ENCODE assay signal across 9 mouse cellular contexts in genomic region chr3:79129044-79129600, GRCm38 (mm10).
DNase-seq lines count a peak whose midpoint lies in the region; ATAC-seq and TF ChIP-seq lines count a peak whose summit lies in the region.
"Had no signal": no experiment of that assay in that cellular context is flagged by ENCODE, and none has a peak within 500 bp of the region (broad histone marks: within the 10 kb centered on the region; RNA-seq: fewer than 3 reads in every experiment).

No protein-coding gene starts in this region.

- no peak for TF ChIP-seq CTCF in C2C12 (IDR thresholded peaks at IDR 0.05; ENCODE audit: control insufficient read depth, insufficient read depth, insufficient read length)

- peak overlapping the region; percentile 42 for H3ac ChIP-seq in C2C12 (ENCODE audit: control insufficient read depth, insufficient read length, low read depth)

- 0 out of 2 replicates have a peak, but pooled peaks have one; percentile 52 for ATAC-seq in kidney, embryonic 15.5 days (replicated peaks; ENCODE audit: low FRiP score)
- peak; percentile 29 for ATAC-seq in CD4-positive, CD25-positive, alpha-beta regulatory T cell, adult 4 months
- ATAC-seq in forebrain, embryonic 13.5 days: peak; percentile 44
- no peak for ATAC-seq in erythroid progenitor cell, adult 5-6 weeks (replicated peaks; ENCODE audit: low FRiP score, poor library complexity, severe bottlenecking)

- H3K79me3 ChIP-seq in C2C12 (ENCODE audit: low read depth): peaks cover 5% of the 10 kb centered on the region

- H3K4me3 ChIP-seq in kidney, embryonic 15.5 days (replicated peaks): no peak overlapping the region
- no peak overlapping the region for H3K4me3 ChIP-seq in C2C12 (ENCODE audit: insufficient read depth, poor library complexity, severe bottlenecking)
- no peak overlapping the region for H3K4me3 ChIP-seq in forebrain, embryonic 13.5 days

- no peak overlapping the region for H3K27ac ChIP-seq in kidney, embryonic 15.5 days
- H3K27ac ChIP-seq in forebrain, embryonic 13.5 days: no peak overlapping the region

- H3K9ac ChIP-seq in kidney, embryonic 15.5 days: no peak overlapping the region
- H3K9ac ChIP-seq in forebrain, embryonic 13.5 days: no peak overlapping the region

- H3K79me2 ChIP-seq in C2C12 (ENCODE audit: control insufficient read depth, insufficient read depth): peaks cover 38% of the 10 kb centered on the region

- H3K27me3 ChIP-seq in kidney, embryonic 15.5 days: no peaks in the 10 kb centered on the region
- no peaks in the 10 kb centered on the region for H3K27me3 ChIP-seq in C2C12 (ENCODE audit: control insufficient read depth, insufficient read depth, insufficient read length)
- H3K27me3 ChIP-seq in forebrain, embryonic 13.5 days: no peaks in the 10 kb centered on the region

- H3K4me2 ChIP-seq in kidney, embryonic 15.5 days: no peak overlapping the region
- no peak overlapping the region for H3K4me2 ChIP-seq in forebrain, embryonic 13.5 days

- 0 out of 2 replicates have a peak, but pooled peaks cover 18% of the 10 kb centered on the region for H3K4me1 ChIP-seq in kidney, embryonic 15.5 days
- peaks cover 13% of the 10 kb centered on the region for H3K4me1 ChIP-seq in forebrain, embryonic 13.5 days

- no peaks in the 10 kb centered on the region for H3K9me3 ChIP-seq in kidney, embryonic 15.5 days (replicated peaks)
- no peaks in the 10 kb centered on the region for H3K9me3 ChIP-seq in forebrain, embryonic 13.5 days (replicated peaks)

- DNase-seq in kidney, adult 18-20 months: no peak
- no peak for DNase-seq in thymus, postnatal 14 days
- DNase-seq: cerebellum, adult 9-11 months; kidney, adult 9 months had no signal

- no peaks in the 10 kb centered on the region for H3K36me3 ChIP-seq in kidney, embryonic 15.5 days
- no peaks in the 10 kb centered on the region for H3K36me3 ChIP-seq in C2C12 (ENCODE audit: control insufficient read depth, insufficient read depth)
- no peaks in the 10 kb centered on the region for H3K36me3 ChIP-seq in forebrain, embryonic 13.5 days (ENCODE audit: poor library complexity, severe bottlenecking)

- WGBS in kidney, embryonic 15.5 days: 65% methylated on average over 6 of the region's 6 CpGs
- WGBS in forebrain, embryonic 13.5 days: 47% methylated on average over 6 of the region's 6 CpGs

TF ChIP-seq in C2C12, 6 proteins besides CTCF, POLR2A, EP300 and RAD21:
- TF ChIP-seq USF1 (IDR thresholded peaks at IDR 0.05; ENCODE audit: low read depth) (peak; percentile 49), MYOG (IDR thresholded peaks at IDR 0.05; ENCODE audit: control insufficient read depth, extremely low read depth, insufficient read length) (no peak), MYOD1 (IDR thresholded peaks at IDR 0.05; ENCODE audit: control insufficient read depth, insufficient read length, low read depth) (no peak), MAX (IDR thresholded peaks at IDR 0.05) (peak; percentile 44)
